Mouse (Mus musculus) thymus, postnatal 0 days (tissue): ENCODE data around the gene Gipc2. TPM values are rescaled to one million over a fixed set of nuclear protein-coding genes. Genes with fewer than 3 reads are reported as not detected.
"Not testable (repeated sequence)": the region's sequence is repeated elsewhere in the genome, so short reads cannot be mapped to it uniquely, and the experiment has no call there.

Experiments used
- DNase-seq: peaks from one replicate; pipeline ENCODE4 v3.0.0-alpha.2; 2015; ENCODE audit warnings: low spot score
- polyA plus RNA-seq: library from polyadenylated mRNA; unstranded; fragments of >200 nt; fragmentation: Nextera tagmentation; extraction: Ambion mirVana; gene quantifications from 2 replicates; pipeline ENCODE4 v1.2.1, GENCODE M21; 2015

Gipc2 gene
- polyA plus RNA-seq, 1 experiment from 2014 or later: 1.4 TPM

- DNase-seq: no peak
Measured at GRCm38 (mm10) chr3:152155296-152155948, 10.6 kb downstream of the Gipc2 start.

GRCm38 (mm10) chr3:152154095-152154494, 11.9 kb downstream of the Gipc2 start:
- no peak for DNase-seq

- no peak for DNase-seq
Measured at GRCm38 (mm10) chr3:152153152-152153551, 12.9 kb downstream of the Gipc2 start.

GRCm38 (mm10) chr3:152152483-152152804, 13.6 kb downstream of the Gipc2 start:
- DNase-seq: no peak

GRCm38 (mm10) chr3:152151725-152152482, 14.1 kb downstream of the Gipc2 start:
- DNase-seq: no peak

- DNase-seq: no peak
Measured at GRCm38 (mm10) chr3:152149863-152150262, 16.2 kb downstream of the Gipc2 start.

- DNase-seq: no peak
Measured at GRCm38 (mm10) chr3:152149449-152149848, 16.6 kb downstream of the Gipc2 start.

- DNase-seq: no peak
Measured at GRCm38 (mm10) chr3:152147085-152147831, 18.8 kb downstream of the Gipc2 start.

- no peak for DNase-seq
Measured at GRCm38 (mm10) chr3:152145186-152145585, 20.8 kb downstream of the Gipc2 start.

GRCm38 (mm10) chr3:152142989-152143695, 22.9 kb downstream of the Gipc2 start:
- DNase-seq: peak; percentile 19

GRCm38 (mm10) chr3:152142146-152142545, 23.9 kb downstream of the Gipc2 start:
- no peak for DNase-seq

GRCm38 (mm10) chr3:152139308-152139707, 26.7 kb downstream of the Gipc2 start:
- not testable (repeated sequence) for DNase-seq

GRCm38 (mm10) chr3:152136106-152136505, 29.9 kb downstream of the Gipc2 start:
- not testable (repeated sequence) for DNase-seq

- DNase-seq: no peak
Measured at GRCm38 (mm10) chr3:152133621-152134020, 32.4 kb downstream of the Gipc2 start.

- DNase-seq: no peak
Measured at GRCm38 (mm10) chr3:152130963-152131362, 35.1 kb downstream of the Gipc2 start.

- DNase-seq: not testable (repeated sequence)
Measured at GRCm38 (mm10) chr3:152129426-152129825, 36.6 kb downstream of the Gipc2 start.

- DNase-seq: no peak
Measured at GRCm38 (mm10) chr3:152128631-152129030, 37.4 kb downstream of the Gipc2 start.

- DNase-seq: no peak
Measured at GRCm38 (mm10) chr3:152127144-152127543, 38.9 kb downstream of the Gipc2 start.

GRCm38 (mm10) chr3:152122720-152123119, 43.3 kb downstream of the Gipc2 start:
- no peak for DNase-seq

- DNase-seq: no peak
Measured at GRCm38 (mm10) chr3:152122101-152122500, 43.9 kb downstream of the Gipc2 start.

GRCm38 (mm10) chr3:152121169-152122009, 44.6 kb downstream of the Gipc2 start:
- no peak for DNase-seq
